Mouse (Mus musculus): Measurements from ENCODE around the gene Il18bp. TPM values are rescaled to one million over a fixed set of nuclear protein-coding genes. Genes with fewer than 3 reads are reported as not detected.
"Not testable (repeated sequence)": the region's sequence is repeated elsewhere in the genome, so short reads cannot be mapped to it uniquely, and the experiment has no call there.

The Il18bp gene
- polyA plus RNA-seq, 1 experiment from 2014 or later, result 4.0 TPM

DNA sequence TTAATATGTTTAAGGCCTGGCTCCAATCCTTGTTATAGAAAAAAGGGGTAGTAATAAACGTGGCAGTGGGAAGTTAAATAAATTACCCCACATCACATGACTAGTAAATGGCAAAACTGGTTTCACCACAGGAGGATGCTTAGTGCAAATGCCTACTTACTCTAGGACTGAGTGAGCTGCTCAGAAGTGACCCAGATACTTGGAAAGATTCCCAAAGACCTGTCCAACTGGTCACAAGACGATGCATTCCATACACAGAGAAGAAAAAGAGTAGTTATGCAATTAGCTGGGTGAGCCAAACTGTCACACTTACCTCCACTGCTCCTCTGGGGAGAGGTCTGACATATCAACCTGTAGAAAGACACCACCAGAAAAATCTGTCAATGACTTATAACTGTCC is 23.8 kb upstream of the Il18bp start:
- Histone ChIP-seq H3K4me3 (replicated peaks; ENCODE audit: low read depth, low read length) (no peak overlapping the region), H3K4me1 (ENCODE audit: control insufficient read depth, insufficient read depth, low read length) (no peaks in the 10 kb centered on the region), H3K9me3 (ENCODE audit: control insufficient read depth, low read length) (no peaks in the 10 kb centered on the region), H3K27me3 (ENCODE audit: control insufficient read depth, insufficient read depth, low read length) (no peaks in the 10 kb centered on the region), H3K27ac (replicated peaks; ENCODE audit: low read depth, low read length) (no peak overlapping the region), H3K9ac (replicated peaks; ENCODE audit: low read length) (no peak overlapping the region), H3K4me2 (ENCODE audit: low read length) (no peak overlapping the region), H3K36me3 (ENCODE audit: control insufficient read depth, insufficient read depth, low read length) (peaks cover 44% of the 10 kb centered on the region)
- 93% methylated on average over 2 of the region's 2 CpGs for whole genome bisulfite sequencing
- ATAC-seq (ENCODE audit: low FRiP score, low TSS enrichment) (no peak), DNase-seq (no peak)

DNA sequence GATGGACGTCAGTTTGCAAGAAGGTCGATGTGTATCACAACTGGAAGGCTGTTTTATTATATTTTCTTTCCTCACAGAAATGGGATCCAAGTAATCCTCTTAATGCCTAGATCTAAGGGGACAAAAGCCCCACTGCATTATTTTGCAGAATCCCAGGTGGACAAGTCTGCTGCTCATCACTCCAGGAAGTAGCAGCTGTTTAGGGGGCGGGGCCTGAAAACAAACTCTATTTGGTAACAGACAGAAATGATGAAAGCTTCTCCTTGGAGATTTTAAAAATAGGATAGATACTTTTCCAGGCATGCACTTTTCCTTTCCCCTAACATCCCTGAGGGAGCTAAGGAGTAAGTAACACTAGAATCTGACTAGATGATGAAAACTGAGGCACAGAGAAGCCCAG is 18.8 kb upstream of the Il18bp start:
- 94% methylated on average over 3 of the region's 3 CpGs for WGBS
- DNase-seq, result no peak
- Histone ChIP-seq H3K9me3 (ENCODE audit: control insufficient read depth, low read length) (no peaks in the 10 kb centered on the region), H3K27ac (replicated peaks; ENCODE audit: low read depth, low read length) (no peak overlapping the region), H3K9ac (replicated peaks; ENCODE audit: low read length) (no peak overlapping the region), H3K4me2 (ENCODE audit: low read length) (no peak overlapping the region), H3K4me3 (replicated peaks; ENCODE audit: low read depth, low read length) (no peak overlapping the region), H3K27me3 (ENCODE audit: control insufficient read depth, insufficient read depth, low read length) (no peaks in the 10 kb centered on the region), H3K4me1 (ENCODE audit: control insufficient read depth, insufficient read depth, low read length) (no peaks in the 10 kb centered on the region), H3K36me3 (ENCODE audit: control insufficient read depth, insufficient read depth, low read length) (peaks cover 84% of the 10 kb centered on the region)
- no peak for ATAC-seq (ENCODE audit: low FRiP score, low TSS enrichment)

DNA sequence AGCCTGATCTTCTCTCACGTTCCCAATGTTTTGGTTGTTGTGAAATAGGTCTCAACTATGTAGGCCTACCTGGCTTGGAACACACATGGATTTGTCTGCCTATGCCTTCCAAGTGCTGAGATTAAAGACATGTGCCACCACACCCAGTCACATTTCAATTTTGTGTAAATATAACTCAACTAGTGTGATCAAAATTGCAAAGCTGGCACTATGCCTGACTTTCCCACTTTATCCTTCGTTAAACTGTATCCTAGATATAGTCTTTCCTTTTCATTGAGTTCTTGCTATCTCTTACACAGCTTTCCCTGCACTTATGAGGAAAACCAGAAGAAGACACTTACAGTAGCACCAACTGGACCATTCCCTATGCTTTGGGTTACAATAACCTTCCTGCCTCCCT is 17.0 kb upstream of the Il18bp start:
- no peak overlapping the region for H3K27ac ChIP-seq (replicated peaks; ENCODE audit: low read depth, low read length)
- H3K9me3 ChIP-seq (ENCODE audit: control insufficient read depth, low read length), result no peaks in the 10 kb centered on the region
- H3K4me3 ChIP-seq (replicated peaks; ENCODE audit: low read depth, low read length), result no peak overlapping the region
- DNase-seq, result no peak
- H3K36me3 ChIP-seq (ENCODE audit: control insufficient read depth, insufficient read depth, low read length), result peaks cover 87% of the 10 kb centered on the region
- no peak for ATAC-seq (ENCODE audit: low FRiP score, low TSS enrichment)
- no peaks in the 10 kb centered on the region for H3K4me1 ChIP-seq (ENCODE audit: control insufficient read depth, insufficient read depth, low read length)
- WGBS, result 95% methylated on average over 2 of the region's 2 CpGs
- no peaks in the 10 kb centered on the region for H3K27me3 ChIP-seq (ENCODE audit: control insufficient read depth, insufficient read depth, low read length)
- H3K4me2 ChIP-seq (ENCODE audit: low read length), result no peak overlapping the region
- no peak overlapping the region for H3K9ac ChIP-seq (replicated peaks; ENCODE audit: low read length)

DNA sequence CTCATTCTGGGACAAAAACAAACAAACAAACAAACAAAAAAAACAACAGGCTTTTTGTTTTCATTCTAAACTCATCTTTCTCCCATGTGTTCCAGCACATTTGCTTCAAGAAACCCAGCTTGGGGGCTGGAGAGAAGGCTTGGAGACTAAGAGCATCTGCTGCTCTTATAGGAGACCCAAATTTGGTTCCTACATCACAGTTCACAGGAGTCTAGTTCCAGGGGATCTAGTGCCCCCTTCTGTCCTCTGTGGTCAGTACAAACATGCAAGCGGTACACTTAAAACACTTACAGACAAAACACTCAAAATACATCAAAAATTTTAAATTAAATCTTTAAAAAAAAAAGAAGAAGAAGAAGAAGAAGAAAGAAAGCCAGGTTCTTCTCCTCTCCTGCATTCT is 16.4 kb upstream of the Il18bp start:
- Histone ChIP-seq H3K4me2 (ENCODE audit: low read length) (no peak overlapping the region), H3K9me3 (ENCODE audit: control insufficient read depth, low read length) (no peaks in the 10 kb centered on the region), H3K27me3 (ENCODE audit: control insufficient read depth, insufficient read depth, low read length) (no peaks in the 10 kb centered on the region), H3K4me1 (ENCODE audit: control insufficient read depth, insufficient read depth, low read length) (no peaks in the 10 kb centered on the region), H3K9ac (replicated peaks; ENCODE audit: low read length) (no peak overlapping the region), H3K4me3 (replicated peaks; ENCODE audit: low read depth, low read length) (no peak overlapping the region), H3K36me3 (ENCODE audit: control insufficient read depth, insufficient read depth, low read length) (peaks cover 84% of the 10 kb centered on the region), H3K27ac (replicated peaks; ENCODE audit: low read depth, low read length) (no peak overlapping the region)
- ATAC-seq (ENCODE audit: low FRiP score, low TSS enrichment), result no peak
- WGBS, result 95% methylated on average over 1 of the region's 1 CpGs
- no peak for DNase-seq

DNA sequence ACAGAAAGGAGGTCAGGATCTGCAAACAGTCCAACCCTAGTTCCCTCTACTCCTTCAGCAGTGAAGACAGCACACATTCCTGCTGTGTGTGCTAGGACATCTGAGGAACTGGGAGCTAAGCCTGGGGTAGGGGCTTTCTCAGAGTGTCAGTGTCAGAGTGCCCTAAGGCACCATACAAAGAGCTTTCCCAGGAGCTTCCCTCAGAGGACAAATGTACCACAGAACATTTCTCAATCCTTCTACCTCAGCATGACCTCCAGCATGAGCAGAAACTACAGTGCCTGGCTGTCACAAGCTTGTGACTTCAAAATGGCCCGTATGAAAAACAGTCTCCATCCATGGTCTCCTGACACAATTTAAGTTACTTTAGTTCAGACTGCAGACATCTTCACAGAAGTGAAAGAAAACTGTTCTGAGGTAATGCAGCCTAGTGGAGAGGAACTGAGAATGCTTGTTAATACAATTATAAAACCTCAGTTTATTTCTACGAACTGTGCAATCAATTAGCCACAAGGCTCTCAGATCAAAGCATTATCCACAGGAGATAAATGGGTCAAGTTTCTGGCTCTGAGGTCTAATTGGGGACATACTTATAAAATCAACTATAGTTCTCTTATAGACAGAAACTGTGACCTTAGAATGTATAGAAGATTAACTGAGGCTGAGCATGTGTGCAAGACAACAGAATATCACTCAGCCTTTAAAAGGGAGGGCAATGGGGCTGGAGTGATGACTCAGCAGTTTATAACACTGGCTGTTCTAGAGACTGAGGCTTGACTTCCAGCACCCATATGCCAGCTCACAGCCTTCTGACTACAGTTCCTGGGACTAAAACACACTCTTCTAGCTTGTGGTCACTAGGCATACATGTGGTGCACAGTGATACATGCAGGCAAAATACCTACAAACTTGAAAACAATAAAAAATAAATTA is 7.0 kb upstream of the Il18bp start:
- no peak overlapping the region for H3K27ac ChIP-seq (replicated peaks; ENCODE audit: low read depth, low read length)
- no peak overlapping the region for H3K4me2 ChIP-seq (ENCODE audit: low read length)
- DNase-seq, result no peak
- no peak for ATAC-seq (ENCODE audit: low FRiP score, low TSS enrichment)
- 88% methylated on average over 2 of the region's 2 CpGs for WGBS
- H3K9me3 ChIP-seq (ENCODE audit: control insufficient read depth, low read length), result no peaks in the 10 kb centered on the region
- no peak overlapping the region for H3K4me3 ChIP-seq (replicated peaks; ENCODE audit: low read depth, low read length)
- H3K36me3 ChIP-seq (ENCODE audit: control insufficient read depth, insufficient read depth, low read length), result peaks cover 74% of the 10 kb centered on the region
- H3K27me3 ChIP-seq (ENCODE audit: control insufficient read depth, insufficient read depth, low read length), result no peaks in the 10 kb centered on the region
- H3K9ac ChIP-seq (replicated peaks; ENCODE audit: low read length), result no peak overlapping the region
- no peaks in the 10 kb centered on the region for H3K4me1 ChIP-seq (ENCODE audit: control insufficient read depth, insufficient read depth, low read length)

DNA sequence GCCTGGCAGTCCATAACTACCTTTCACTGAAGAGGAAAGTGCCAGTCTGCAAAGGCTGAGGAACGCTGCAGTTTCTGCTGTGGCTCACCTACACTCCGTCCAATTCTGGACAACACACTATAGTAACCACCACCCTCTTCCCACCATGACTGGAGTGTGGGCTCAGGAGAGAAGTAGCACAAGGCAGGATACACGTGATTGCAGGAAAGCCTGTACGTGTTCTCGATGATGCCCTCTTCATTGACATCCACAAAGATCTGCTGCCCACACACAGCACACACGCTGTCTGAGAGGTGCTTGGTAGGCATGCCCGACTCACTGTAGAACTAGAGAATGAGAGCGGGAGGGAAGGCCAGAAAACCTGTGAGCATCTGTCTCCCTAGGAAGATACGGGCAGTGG is 5.3 kb upstream of the Il18bp start:
- H3K4me3 ChIP-seq (replicated peaks; ENCODE audit: low read depth, low read length), result no peak overlapping the region
- ATAC-seq (ENCODE audit: low FRiP score, low TSS enrichment) (no peak), DNase-seq (no peak)
- H3K4me2 ChIP-seq (ENCODE audit: low read length), result no peak overlapping the region
- H3K9ac ChIP-seq (replicated peaks; ENCODE audit: low read length), result no peak overlapping the region
- 97% methylated on average over 9 of the region's 9 CpGs for WGBS
- no peaks in the 10 kb centered on the region for H3K27me3 ChIP-seq (ENCODE audit: control insufficient read depth, insufficient read depth, low read length)
- no peaks in the 10 kb centered on the region for H3K9me3 ChIP-seq (ENCODE audit: control insufficient read depth, low read length)
- H3K4me1 ChIP-seq (ENCODE audit: control insufficient read depth, insufficient read depth, low read length), result no peaks in the 10 kb centered on the region
- H3K36me3 ChIP-seq (ENCODE audit: control insufficient read depth, insufficient read depth, low read length), result peaks cover 79% of the 10 kb centered on the region
- no peak overlapping the region for H3K27ac ChIP-seq (replicated peaks; ENCODE audit: low read depth, low read length)

DNA sequence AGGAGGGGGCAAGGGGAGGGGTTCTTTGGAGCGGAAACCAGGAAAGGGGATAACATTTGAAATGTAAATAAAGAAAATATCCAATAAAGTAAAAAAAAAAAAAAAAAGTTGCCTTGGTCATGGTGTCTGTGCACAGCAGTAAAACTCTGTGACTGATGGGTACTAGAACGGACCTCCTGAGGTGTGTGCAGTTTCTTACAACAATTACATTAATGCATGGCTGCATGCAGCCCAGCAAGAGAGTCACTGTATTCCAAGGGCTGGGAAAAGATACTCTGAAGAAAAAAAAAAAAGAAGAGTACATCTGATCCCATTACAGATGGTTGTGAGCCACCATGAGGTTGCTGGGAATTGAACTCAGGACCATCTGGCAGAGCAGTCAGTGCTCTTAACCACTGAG is 2.4 kb upstream of the Il18bp start:
- 86% methylated on average over 2 of the region's 2 CpGs for WGBS
- not testable (repeated sequence) for H3K4me3 ChIP-seq (replicated peaks; ENCODE audit: low read depth, low read length); H3K27ac ChIP-seq (replicated peaks; ENCODE audit: low read depth, low read length); H3K9me3 ChIP-seq (ENCODE audit: control insufficient read depth, low read length); H3K9ac ChIP-seq (replicated peaks; ENCODE audit: low read length); ATAC-seq (ENCODE audit: low FRiP score, low TSS enrichment); H3K4me2 ChIP-seq (ENCODE audit: low read length); DNase-seq; H3K27me3 ChIP-seq (ENCODE audit: control insufficient read depth, insufficient read depth, low read length); H3K4me1 ChIP-seq (ENCODE audit: control insufficient read depth, insufficient read depth, low read length)
- peaks cover 81% of the 10 kb centered on the region for H3K36me3 ChIP-seq (ENCODE audit: control insufficient read depth, insufficient read depth, low read length)

DNA sequence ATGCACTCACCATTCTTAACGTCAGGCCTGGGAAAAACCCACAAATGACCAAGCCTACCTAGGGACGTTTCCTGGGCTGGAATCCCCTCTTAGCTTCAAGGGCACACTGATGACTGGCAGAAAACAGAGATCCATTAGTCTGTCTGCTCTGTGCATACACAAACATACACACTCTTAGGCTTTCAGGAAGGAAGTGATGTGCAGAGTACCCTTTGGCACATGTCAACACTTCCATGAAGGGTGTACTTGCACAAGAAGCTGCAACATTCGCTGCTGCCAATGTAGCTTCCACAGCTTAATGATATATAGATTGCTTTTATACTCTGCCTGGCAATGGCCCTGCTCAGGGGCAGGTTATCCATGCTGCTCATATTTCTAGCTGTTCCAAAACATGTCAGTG is 872 bp upstream of the Il18bp start:
- Histone ChIP-seq H3K4me1 (ENCODE audit: control insufficient read depth, insufficient read depth, low read length) (no peaks in the 10 kb centered on the region), H3K27me3 (ENCODE audit: control insufficient read depth, insufficient read depth, low read length) (no peaks in the 10 kb centered on the region), H3K9ac (replicated peaks; ENCODE audit: low read length) (no peak overlapping the region), H3K4me2 (ENCODE audit: low read length) (no peak overlapping the region), H3K27ac (replicated peaks; ENCODE audit: low read depth, low read length) (no peak overlapping the region), H3K9me3 (ENCODE audit: control insufficient read depth, low read length) (no peaks in the 10 kb centered on the region), H3K36me3 (ENCODE audit: control insufficient read depth, insufficient read depth, low read length) (peaks cover 89% of the 10 kb centered on the region), H3K4me3 (replicated peaks; ENCODE audit: low read depth, low read length) (no peak overlapping the region)
- ATAC-seq (ENCODE audit: low FRiP score, low TSS enrichment), result no peak
- DNase-seq, result no peak
- 73% methylated on average over 3 of the region's 3 CpGs for WGBS

DNA sequence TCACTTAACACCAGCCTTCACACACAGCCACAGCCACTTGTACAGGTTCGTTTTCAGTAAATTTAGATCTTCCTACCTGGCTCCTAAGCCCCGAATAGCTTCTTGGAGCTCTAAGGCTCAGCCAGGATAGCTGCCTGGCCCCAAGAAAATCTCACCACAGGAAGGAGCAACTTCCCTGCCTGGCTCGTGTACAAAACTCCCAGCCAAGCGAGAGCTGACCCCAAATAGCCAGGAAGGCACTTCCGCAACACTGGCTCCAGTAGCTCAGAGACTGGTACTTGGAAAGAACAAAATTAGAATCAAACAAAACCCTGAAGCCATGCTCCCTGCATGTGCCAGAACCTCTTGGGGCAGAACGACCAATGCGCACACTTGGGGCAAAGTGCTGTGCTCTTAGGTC is 456 bp downstream of the Il18bp start:
- Histone ChIP-seq H3K4me2 (ENCODE audit: low read length) (no peak overlapping the region), H3K4me1 (ENCODE audit: control insufficient read depth, insufficient read depth, low read length) (no peaks in the 10 kb centered on the region), H3K9me3 (ENCODE audit: control insufficient read depth, low read length) (no peaks in the 10 kb centered on the region), H3K4me3 (replicated peaks; ENCODE audit: low read depth, low read length) (no peak overlapping the region), H3K27ac (replicated peaks; ENCODE audit: low read depth, low read length) (no peak overlapping the region), H3K36me3 (ENCODE audit: control insufficient read depth, insufficient read depth, low read length) (peaks cover 91% of the 10 kb centered on the region), H3K27me3 (ENCODE audit: control insufficient read depth, insufficient read depth, low read length) (no peaks in the 10 kb centered on the region), H3K9ac (replicated peaks; ENCODE audit: low read length) (no peak overlapping the region)
- WGBS, result 84% methylated on average over 7 of the region's 7 CpGs
- DNase-seq (no peak), ATAC-seq (ENCODE audit: low FRiP score, low TSS enrichment) (no peak)

All from midbrain, embryonic 14.5 days (tissue).